Mouse (Mus musculus): ENCODE data around the gene Myo18a. TPM values are rescaled to one million over a fixed set of nuclear protein-coding genes. Genes with fewer than 3 reads are reported as not detected.

Gene Myo18a
- polyA plus RNA-seq, 1 experiment from 2014 or later, result 31.2 TPM

DNA sequence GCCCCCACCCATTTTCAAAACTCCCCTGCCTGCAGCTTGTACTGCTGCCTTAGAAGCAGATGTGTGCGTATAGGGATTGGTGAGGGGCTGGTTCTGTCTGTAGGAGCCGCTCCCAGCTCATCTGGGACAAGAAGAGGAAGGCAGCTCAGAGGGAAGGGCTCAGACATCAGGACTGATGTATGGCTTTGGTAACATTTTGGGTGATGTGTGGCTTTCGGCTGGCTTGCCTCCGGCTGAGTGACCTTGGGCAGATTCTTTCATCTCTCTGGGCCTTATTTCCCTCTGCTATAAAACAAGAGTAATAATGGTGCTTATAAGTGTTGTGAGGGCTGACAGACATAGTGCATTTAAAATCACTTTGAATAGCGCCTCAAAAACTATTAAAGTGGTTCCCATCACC, 26.5 kb downstream of the Myo18a start:
- no peak overlapping the region for H3K9ac ChIP-seq (ENCODE audit: low read depth, low read length)
- no peak overlapping the region for H3K4me2 ChIP-seq (ENCODE audit: low read depth, low read length)
- H3K9me3 ChIP-seq (ENCODE audit: control insufficient read depth, low read length), result no peaks in the 10 kb centered on the region
- ATAC-seq, result no peak
- no peak overlapping the region for H3K27ac ChIP-seq (ENCODE audit: low read length)
- no peak overlapping the region for H3K4me3 ChIP-seq (ENCODE audit: low read length)
- WGBS, result 86% methylated on average over 5 of the region's 5 CpGs
- no peaks in the 10 kb centered on the region for H3K36me3 ChIP-seq (ENCODE audit: control insufficient read depth, insufficient read depth, low read length)
- no peaks in the 10 kb centered on the region for H3K27me3 ChIP-seq (replicated peaks; ENCODE audit: control insufficient read depth, insufficient read depth, low read length)
- peaks cover 53% of the 10 kb centered on the region for H3K4me1 ChIP-seq (ENCODE audit: control insufficient read depth, insufficient read depth, low read length)

DNA sequence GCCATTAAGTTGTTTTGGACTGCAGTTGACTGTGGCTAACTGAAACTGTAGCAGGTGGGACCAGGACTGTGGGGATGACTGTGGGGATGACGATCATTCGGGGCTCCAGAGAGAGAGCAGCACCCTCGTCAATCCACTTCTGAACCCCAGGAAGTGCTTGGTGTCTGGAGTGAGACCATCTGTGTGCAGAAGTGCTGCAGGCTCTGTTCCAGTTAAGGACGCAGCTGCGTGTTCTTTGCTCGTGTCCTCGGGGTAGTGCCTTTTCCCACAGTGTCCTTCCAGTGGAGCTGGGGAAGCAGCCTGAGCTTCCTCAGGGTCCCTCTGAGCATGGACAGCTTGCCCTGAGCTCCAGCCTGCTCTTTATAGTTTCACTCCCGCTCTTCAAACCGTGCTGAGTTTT, 27.2 kb downstream of the Myo18a start:
- peaks cover 45% of the 10 kb centered on the region for H3K4me1 ChIP-seq (ENCODE audit: control insufficient read depth, insufficient read depth, low read length)
- H3K9me3 ChIP-seq (ENCODE audit: control insufficient read depth, low read length), result no peaks in the 10 kb centered on the region
- WGBS, result 28% methylated on average over 9 of the region's 9 CpGs
- peak overlapping the region; percentile 14; the same call in 1 of the 2 replicates for H3K9ac ChIP-seq (ENCODE audit: low read depth, low read length)
- H3K36me3 ChIP-seq (ENCODE audit: control insufficient read depth, insufficient read depth, low read length), result no peaks in the 10 kb centered on the region
- no peak for ATAC-seq
- no peaks in the 10 kb centered on the region for H3K27me3 ChIP-seq (replicated peaks; ENCODE audit: control insufficient read depth, insufficient read depth, low read length)
- H3K4me2 ChIP-seq (ENCODE audit: low read depth, low read length), result no peak overlapping the region
- no peak overlapping the region for H3K4me3 ChIP-seq (ENCODE audit: low read length)
- H3K27ac ChIP-seq (ENCODE audit: low read length), result peak overlapping the region; percentile 62

DNA sequence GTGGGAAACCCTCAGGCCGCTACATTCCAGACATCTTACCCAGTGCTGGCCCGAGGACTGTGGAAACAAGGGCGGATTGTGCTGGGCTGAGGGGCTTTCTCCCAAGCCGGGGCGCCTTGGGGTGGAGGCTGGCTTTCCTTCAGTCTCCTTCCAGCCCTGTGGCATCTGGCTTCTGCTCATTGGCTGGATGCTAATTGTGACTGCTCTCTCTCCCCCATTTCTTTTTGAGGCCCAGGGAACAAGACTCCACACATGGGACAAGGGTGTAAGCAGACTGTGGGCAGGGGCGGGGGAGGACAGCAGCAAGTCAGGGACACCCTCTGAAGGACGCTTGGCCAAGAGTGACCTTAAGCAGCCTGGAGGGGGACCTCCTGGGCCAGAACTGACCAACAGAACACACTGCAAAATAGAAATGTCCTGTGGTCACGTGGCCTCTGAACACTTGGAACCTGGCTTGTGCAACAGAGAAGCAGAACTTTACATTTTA, 28.2 kb downstream of the Myo18a start:
- no peaks in the 10 kb centered on the region for H3K36me3 ChIP-seq (ENCODE audit: control insufficient read depth, insufficient read depth, low read length)
- H3K9ac ChIP-seq (ENCODE audit: low read depth, low read length), result peak overlapping the region; percentile 44
- H3K9me3 ChIP-seq (ENCODE audit: control insufficient read depth, low read length), result no peaks in the 10 kb centered on the region
- H3K4me2 ChIP-seq (ENCODE audit: low read depth, low read length), result no peak overlapping the region
- H3K27me3 ChIP-seq (replicated peaks; ENCODE audit: control insufficient read depth, insufficient read depth, low read length), result no peaks in the 10 kb centered on the region
- H3K27ac ChIP-seq (ENCODE audit: low read length), result peak overlapping the region; percentile 62
- 50% methylated on average over 8 of the region's 8 CpGs for WGBS
- peaks cover 35% of the 10 kb centered on the region for H3K4me1 ChIP-seq (ENCODE audit: control insufficient read depth, insufficient read depth, low read length)
- no peak overlapping the region for H3K4me3 ChIP-seq (ENCODE audit: low read length)
- ATAC-seq, result peak; percentile 7; the same call in 1 of the 2 replicates

DNA sequence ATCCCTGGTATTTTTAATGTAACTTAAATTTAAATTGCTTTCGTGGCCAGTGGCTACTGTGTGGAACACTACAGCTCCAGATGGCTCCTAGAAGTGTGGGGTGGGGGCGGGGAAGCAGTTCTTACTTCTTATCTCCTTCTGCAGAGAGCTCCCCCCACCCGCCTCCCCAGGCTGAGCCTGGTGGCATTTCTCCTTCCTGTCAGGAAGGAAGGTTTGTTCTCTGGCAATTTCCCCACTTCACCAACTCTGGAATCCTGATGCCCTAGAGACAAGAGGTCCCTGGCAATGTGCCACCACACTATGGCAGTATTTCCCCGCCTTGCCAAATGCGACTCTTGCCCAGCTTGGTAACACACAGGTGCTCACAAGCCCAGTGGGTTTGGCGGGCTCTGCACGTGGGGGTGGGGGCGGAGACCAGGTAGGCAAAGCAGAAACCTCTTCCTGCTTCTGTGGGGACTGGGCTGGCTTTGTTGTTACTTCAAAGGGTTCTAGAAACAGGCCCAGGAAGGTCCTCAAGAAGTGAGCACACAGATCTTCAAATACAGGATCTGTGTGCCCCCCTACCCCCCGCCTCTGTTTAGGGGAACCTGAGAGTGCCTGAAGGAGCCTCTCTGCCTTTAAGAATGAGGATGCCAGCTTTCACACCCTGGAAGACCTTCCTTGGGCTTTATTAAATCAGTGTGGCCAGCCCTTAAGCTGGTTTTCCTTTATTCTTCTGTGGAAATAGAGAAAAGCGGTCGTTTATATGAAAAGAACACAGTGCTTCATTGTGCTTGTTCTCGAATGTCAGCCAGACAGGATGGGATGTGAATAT, 28.9 kb downstream of the Myo18a start:
- 49% methylated on average over 12 of the region's 12 CpGs for WGBS

DNA sequence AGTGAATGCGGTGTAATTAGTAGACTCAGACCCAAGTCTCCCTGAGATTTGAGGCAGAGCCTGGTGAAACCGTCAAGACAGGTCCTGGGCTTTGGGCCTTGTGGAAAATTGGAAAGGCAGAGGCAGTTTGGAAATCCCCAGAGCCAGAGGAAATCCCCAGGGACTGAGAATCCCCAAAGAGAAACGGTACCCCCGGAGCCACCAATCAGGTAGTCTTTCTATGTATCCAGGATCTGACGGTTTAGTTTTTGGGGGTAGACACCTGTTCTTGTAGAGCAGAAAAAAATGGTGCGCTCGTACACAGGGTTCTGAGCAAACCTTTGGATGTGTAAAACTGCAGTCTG, 29.5 kb downstream of the Myo18a start:
- H3K9ac ChIP-seq (ENCODE audit: low read depth, low read length), result no peak overlapping the region
- H3K36me3 ChIP-seq (ENCODE audit: control insufficient read depth, insufficient read depth, low read length), result no peaks in the 10 kb centered on the region
- WGBS, result 75% methylated on average over 7 of the region's 7 CpGs
- no peak overlapping the region for H3K4me3 ChIP-seq (ENCODE audit: low read length)
- no peak for ATAC-seq
- H3K27ac ChIP-seq (ENCODE audit: low read length), result peak overlapping the region; percentile 13
- no peaks in the 10 kb centered on the region for H3K27me3 ChIP-seq (replicated peaks; ENCODE audit: control insufficient read depth, insufficient read depth, low read length)
- peaks cover 31% of the 10 kb centered on the region for H3K4me1 ChIP-seq (ENCODE audit: control insufficient read depth, insufficient read depth, low read length)
- H3K4me2 ChIP-seq (ENCODE audit: low read depth, low read length), result no peak overlapping the region
- no peaks in the 10 kb centered on the region for H3K9me3 ChIP-seq (ENCODE audit: control insufficient read depth, low read length)

More for the DNA sequence above, 28.9 kb downstream of the Myo18a start:
- Histone ChIP-seq H3K9ac (ENCODE audit: low read depth, low read length) (peak overlapping the region; percentile 26; the same call in 1 of the 2 replicates), H3K36me3 (ENCODE audit: control insufficient read depth, insufficient read depth, low read length) (no peaks in the 10 kb centered on the region), H3K9me3 (ENCODE audit: control insufficient read depth, low read length) (no peaks in the 10 kb centered on the region), H3K27ac (ENCODE audit: low read length) (peak overlapping the region; percentile 62), H3K27me3 (replicated peaks; ENCODE audit: control insufficient read depth, insufficient read depth, low read length) (no peaks in the 10 kb centered on the region), H3K4me1 (ENCODE audit: control insufficient read depth, insufficient read depth, low read length) (peaks cover 31% of the 10 kb centered on the region), H3K4me2 (ENCODE audit: low read depth, low read length) (no peak overlapping the region), H3K4me3 (ENCODE audit: low read length) (no peak overlapping the region)
- ATAC-seq, result no peak

DNA sequence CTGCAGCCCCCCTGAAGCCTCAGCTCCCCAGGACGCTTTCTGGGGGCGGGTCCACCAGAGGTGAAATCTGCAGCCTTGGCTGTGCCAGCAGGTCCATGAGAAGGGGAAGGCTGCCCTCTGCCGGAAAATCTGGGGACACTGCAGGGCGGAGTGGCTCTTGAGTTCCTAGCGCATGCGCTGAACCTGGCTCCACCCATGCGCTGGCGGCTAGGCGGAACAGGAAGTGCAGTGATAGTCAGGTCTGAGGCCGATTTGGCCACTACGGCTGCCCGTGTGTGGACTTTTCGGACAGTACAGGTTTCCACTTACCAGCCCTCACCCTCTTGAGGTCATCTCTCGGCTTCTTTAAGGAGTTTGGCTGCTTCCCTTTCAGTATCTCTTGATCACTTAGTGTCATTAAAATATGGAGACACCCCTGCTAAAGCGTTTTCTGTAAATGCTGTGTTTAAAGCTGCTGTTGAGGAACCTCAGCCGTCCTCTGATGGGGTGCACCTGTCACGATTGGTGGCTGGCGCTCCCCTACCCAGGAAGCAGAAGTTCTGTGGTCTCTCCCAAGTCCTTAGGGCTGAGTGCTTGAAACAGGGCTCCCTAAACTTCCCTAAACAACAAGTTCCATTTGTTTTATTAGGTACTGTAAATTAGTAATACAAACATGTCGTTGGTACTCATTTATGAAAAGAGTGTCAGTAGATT, 30.3 kb downstream of the Myo18a start:
- Histone ChIP-seq H3K9ac (ENCODE audit: low read depth, low read length) (peak overlapping the region; percentile 68), H3K9me3 (ENCODE audit: control insufficient read depth, low read length) (no peaks in the 10 kb centered on the region), H3K4me2 (ENCODE audit: low read depth, low read length) (peak overlapping the region; percentile 70), H3K36me3 (ENCODE audit: control insufficient read depth, insufficient read depth, low read length) (no peaks in the 10 kb centered on the region), H3K4me1 (ENCODE audit: control insufficient read depth, insufficient read depth, low read length) (peaks cover 31% of the 10 kb centered on the region), H3K27me3 (replicated peaks; ENCODE audit: control insufficient read depth, insufficient read depth, low read length) (no peaks in the 10 kb centered on the region), H3K4me3 (ENCODE audit: low read length) (peak overlapping the region; percentile 48), H3K27ac (ENCODE audit: low read length) (peak overlapping the region; percentile 56)
- peak; percentile 85 for ATAC-seq
- WGBS, result 3% methylated on average over 19 of the region's 19 CpGs

DNA sequence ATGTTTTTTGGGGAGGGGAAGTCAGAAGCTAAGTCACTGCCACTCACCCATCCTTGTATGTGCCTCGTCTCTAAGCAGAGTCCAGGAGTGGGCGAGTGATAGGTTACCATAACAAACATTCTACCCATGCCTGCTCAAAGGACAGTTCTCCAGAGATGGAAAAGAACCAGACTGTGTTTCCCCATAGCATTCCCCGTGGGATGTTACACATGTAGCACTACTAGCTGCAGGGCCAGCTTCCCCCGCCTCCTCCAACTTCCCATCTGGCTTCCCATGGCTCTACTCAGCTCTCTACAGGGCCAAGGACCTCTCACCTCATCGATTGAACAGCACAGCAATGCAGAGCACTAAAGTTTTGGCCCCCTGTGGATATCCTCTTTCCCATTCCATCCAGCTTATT, 32.2 kb downstream of the Myo18a start:
- Histone ChIP-seq H3K4me3 (ENCODE audit: low read length) (no peak overlapping the region), H3K4me2 (ENCODE audit: low read depth, low read length) (no peak overlapping the region), H3K27ac (ENCODE audit: low read length) (no peak overlapping the region), H3K9ac (ENCODE audit: low read depth, low read length) (no peak overlapping the region), H3K4me1 (ENCODE audit: control insufficient read depth, insufficient read depth, low read length) (peaks cover 28% of the 10 kb centered on the region), H3K9me3 (ENCODE audit: control insufficient read depth, low read length) (no peaks in the 10 kb centered on the region), H3K36me3 (ENCODE audit: control insufficient read depth, insufficient read depth, low read length) (no peaks in the 10 kb centered on the region), H3K27me3 (replicated peaks; ENCODE audit: control insufficient read depth, insufficient read depth, low read length) (no peaks in the 10 kb centered on the region)
- 82% methylated on average over 5 of the region's 5 CpGs for WGBS
- ATAC-seq, result no peak

DNA sequence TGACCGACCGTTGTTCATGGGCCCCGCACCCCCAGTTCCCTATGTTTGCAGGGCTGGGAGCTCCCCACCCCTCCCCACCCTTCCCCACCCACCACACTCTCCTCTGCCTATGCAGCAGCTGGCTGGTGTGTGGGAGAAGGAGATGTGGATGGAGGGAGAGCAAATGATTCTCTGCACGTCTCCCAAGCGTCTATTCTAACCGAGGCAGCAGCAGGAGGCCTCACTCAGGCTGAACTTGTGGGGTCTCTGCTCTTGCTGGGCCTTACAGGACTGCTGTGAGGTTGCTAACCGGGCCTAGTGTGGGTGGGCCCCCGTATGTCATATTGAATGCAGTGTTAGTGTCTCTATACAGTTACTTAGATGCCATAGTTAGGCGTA, 37.4 kb downstream of the Myo18a start:
- Histone ChIP-seq H3K4me2 (ENCODE audit: low read depth, low read length) (peak overlapping the region; percentile 39), H3K9ac (ENCODE audit: low read depth, low read length) (peak overlapping the region; percentile 32; the same call in 1 of the 2 replicates), H3K4me1 (ENCODE audit: control insufficient read depth, insufficient read depth, low read length) (peaks cover 21% of the 10 kb centered on the region), H3K27ac (ENCODE audit: low read length) (peak overlapping the region; percentile 59), H3K4me3 (ENCODE audit: low read length) (no peak overlapping the region), H3K27me3 (replicated peaks; ENCODE audit: control insufficient read depth, insufficient read depth, low read length) (no peaks in the 10 kb centered on the region), H3K36me3 (ENCODE audit: control insufficient read depth, insufficient read depth, low read length) (no peaks in the 10 kb centered on the region), H3K9me3 (ENCODE audit: control insufficient read depth, low read length) (no peaks in the 10 kb centered on the region)
- ATAC-seq, result no peak
- WGBS, result 58% methylated on average over 9 of the region's 9 CpGs

DNA sequence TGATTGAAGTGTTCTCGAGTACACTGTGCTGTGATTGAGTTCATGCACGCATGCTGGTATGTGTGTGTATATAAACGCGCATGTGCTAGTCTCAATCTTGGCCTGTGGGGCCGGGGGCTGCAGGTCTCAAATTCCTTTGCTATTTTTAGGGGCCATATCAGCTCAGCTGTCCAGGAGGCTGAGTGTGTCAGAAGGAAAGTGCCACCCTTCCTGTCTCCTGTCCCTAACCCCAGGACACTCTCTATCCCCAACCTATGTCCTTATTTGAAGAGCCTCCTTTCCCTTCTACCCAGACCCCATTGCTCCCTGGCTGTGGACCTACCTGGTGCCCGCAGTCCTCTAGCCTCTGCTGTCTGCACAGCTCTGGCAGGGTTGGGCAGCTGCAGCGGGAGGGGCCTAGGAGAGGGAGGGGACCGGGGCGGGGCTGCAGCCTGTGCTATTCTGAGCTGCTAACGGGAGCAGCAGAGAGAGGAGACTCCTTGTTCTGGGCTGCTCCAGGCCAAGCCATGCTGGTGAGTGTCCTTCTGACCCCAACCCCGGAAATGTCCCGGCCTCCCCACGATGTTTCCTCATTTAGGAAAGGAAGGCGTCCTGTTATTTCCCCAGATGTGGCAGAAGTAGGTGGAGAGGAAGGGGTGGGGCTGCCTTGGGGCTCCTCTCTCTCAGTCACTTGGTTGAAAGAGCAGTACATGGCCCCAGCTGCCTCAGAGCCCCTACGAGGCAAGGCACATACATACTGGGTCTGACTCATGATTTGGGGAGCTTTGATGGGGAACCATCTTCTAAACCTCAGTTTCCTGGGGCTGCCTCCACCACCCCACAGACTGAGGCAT, 38.0 kb downstream of the Myo18a start:
- Histone ChIP-seq H3K36me3 (ENCODE audit: control insufficient read depth, insufficient read depth, low read length) (no peaks in the 10 kb centered on the region), H3K27ac (ENCODE audit: low read length) (peak overlapping the region; percentile 59), H3K4me1 (ENCODE audit: control insufficient read depth, insufficient read depth, low read length) (peaks cover 21% of the 10 kb centered on the region), H3K9ac (ENCODE audit: low read depth, low read length) (peak overlapping the region; percentile 32; the same call in 1 of the 2 replicates), H3K4me2 (ENCODE audit: low read depth, low read length) (peak overlapping the region; percentile 39), H3K4me3 (ENCODE audit: low read length) (peak overlapping the region; percentile 9; the same call in 1 of the 2 replicates), H3K27me3 (replicated peaks; ENCODE audit: control insufficient read depth, insufficient read depth, low read length) (no peaks in the 10 kb centered on the region), H3K9me3 (ENCODE audit: control insufficient read depth, low read length) (no peaks in the 10 kb centered on the region)
- peak; percentile 92 for ATAC-seq
- WGBS, result 18% methylated on average over 15 of the region's 15 CpGs

Measured in intestine, embryonic 16.5 days (tissue).